Mouse (Mus musculus): Measurements from ENCODE around the gene D10Wsu102e.

- no peak for TF ChIP-seq POLR2A (IDR thresholded peaks at IDR 0.05; ENCODE audit: borderline replicate concordance, low read depth, low read length)
- TF ChIP-seq CTCF (IDR thresholded peaks at IDR 0.05; ENCODE audit: low read depth, low read length) = no peak
These were observed 34.1 kb upstream of the D10Wsu102e start for GRCm38 (mm10) chr10:83325903-83326302.

All from bone marrow macrophage, adult 2 months (primary cell).